Mouse (Mus musculus) right cerebral cortex, postnatal 25 days (tissue): ENCODE results near the gene Atp13a5.

Experiments used
- DNase-seq: peaks from one replicate; pipeline ENCODE4 v3.0.0; 2022

Gene Atp13a5

DNA sequence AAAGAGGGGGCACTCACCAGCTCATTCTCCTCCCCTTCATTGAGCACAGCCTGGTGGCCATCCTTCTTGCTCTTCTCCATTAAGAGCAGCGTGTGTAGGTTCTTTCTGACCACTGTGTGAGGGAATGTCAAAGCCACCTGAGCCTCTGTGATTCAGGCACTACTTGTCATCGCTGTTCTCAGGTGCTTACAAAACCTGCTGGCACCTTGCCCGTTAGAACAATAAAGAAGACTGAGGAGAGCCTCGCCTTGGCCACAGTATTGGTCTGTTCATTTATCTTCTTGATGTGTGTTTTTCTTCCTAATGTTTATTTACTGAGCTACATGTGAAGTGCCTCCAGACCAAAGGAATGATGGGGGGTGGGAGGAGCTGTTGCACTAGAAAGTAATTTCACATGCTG is at the start of gene Atp13a5:
TSS of gene Atp13a5 (minus strand) at position 275 of the 400 bp plus-strand sequence.
- DNase-seq: no peak

DNA sequence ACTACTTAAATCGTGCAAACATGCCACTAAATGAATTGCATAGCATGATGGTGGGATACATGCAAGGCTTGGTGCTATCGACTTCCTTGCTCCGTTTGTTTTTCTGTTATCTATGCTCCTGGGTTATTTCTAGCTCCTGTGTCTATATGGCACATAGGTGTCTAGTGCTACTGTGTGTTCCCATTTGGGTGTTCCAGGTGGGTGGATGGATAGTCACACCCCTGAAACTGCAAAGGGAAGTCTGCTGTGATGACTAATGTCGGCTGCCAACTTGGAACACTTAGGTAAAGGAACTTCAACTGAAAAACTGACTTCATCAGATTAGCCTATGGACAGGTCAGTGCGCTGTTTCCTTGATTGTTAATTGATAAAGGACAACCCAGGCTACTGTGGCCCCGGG is 36.3 kb upstream of the Atp13a5 start:
- peak; percentile 35 for DNase-seq

DNA sequence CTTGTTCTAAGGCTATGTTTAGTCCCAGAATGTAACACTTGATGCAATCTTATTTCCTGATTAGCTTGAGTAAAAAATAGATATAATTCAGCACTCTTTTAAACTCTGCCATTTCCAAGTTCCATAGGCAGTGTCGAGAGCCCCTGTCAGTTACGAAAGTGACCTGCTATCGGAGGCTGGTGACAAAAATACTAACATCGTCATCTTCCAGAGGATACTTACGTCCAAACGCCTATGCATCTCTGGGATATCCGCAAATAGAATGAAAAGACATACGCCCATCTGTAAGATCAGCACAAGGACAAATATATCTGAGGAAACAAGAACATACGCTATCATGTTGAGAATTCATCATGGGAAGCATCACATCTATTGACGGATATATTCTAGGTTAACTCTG is 28.8 kb upstream of the Atp13a5 start:
- DNase-seq: no peak

DNA sequence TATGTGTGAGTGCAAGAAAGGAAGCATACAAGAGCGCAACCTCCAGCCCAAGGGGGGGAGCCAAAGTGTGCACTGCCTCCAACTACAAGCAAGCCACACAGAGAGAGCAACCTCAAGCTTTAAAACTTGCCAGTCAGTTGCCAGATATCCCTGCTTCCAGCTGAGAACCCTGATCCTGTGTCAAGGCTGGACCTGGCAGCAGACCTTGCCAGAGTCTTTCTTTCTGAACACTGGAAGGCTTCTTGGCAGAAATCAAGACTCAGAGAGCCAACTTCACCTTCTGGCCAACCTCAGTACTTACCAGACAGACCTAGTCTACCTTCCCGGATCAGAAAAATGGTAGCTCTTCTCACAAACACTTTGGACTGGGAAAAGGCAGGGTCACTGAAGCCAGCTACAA is 20.5 kb upstream of the Atp13a5 start:
- DNase-seq: no peak

DNA sequence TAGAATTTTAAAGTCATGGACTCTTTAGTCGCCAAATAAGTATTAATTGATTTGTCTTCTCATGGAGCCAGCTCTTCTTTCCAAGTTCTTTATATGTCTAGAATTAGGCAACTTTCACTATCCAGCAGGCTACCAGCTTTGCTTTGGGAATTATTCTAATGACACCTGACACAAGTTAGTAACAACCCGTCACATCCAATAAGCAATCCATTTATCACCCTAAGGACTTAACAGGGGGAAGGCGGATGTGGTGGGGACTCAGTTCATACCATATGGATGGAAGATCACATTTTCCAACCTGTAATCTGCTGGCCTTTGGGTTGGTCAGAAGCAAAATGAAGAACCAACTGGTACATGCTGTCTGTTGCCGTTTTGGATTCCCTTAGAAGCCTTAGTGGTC is 6.2 kb upstream of the Atp13a5 start:
- DNase-seq: no peak

DNA sequence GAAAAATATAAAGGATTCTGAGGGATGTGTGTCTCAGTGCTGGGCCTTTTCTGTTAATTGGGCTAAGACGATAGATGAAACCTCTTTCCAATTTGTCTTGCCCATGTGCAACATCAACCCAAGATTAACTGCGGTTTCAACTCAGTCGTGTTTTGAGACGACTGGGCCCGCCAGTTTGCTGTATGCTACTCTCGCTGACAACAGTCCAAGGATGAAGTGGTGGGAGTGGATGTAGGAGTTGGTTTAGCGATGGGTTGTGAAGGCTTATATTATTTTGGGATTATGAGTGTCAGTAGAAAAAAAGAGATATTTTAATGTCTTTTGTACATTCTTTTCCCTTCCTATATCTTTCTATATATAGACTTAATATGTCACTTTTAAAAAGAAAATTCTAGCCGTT is 3.9 kb downstream of the Atp13a5 start:
- DNase-seq: peak; percentile 23

DNA sequence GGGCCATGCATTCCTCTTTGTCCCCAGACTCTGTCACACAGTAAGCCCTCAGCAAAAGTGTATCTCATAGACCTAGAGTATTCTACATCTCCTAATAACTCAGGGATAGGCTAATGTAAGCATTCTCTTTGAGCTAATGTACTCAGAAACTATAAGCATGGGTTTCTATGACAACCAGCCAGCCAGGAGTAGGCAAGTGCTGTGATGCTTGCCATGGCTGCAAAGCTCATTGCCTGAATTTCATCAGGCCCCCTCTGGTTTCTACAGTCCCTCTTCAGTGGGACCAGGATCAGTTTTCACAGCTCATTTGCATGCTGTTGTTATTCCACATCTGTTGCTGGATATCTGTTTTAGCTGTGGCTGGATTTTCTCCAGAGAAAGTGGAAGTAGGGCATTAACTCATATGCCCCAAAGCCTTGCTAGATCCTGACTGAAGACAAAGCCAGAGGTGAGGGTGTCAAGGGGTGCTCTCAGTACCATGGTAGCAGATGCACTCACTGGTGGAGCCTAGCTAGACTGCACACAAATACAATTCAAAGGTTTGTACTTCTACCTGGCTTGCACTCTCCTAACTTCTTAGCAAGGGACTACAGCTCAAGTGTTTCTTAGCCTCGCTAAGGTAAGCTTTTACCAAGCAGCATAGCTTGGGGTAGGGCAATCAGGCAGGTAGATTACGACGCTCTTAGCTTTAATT is 47.0 kb downstream of the Atp13a5 start:
- peak; percentile 22 for DNase-seq

DNA sequence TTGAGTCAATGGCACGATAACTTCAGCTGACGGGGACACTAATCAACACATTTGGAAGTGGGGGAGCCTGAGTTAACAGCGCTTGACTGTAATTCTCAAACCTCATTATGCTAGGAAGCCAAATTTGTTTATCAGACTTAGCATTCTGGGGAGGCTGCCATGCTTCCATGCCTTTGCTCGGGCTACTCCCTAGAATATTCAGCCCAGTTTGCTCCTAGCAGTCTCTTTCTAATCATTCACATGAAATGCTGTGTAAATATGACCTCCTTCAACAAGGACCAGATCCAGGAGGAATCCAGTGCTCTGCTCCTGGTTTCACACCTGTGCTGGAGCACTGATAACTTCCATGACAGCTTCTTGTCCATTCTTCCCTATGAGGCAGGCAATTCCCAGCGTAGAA is 47.6 kb downstream of the Atp13a5 start:
- DNase-seq: no peak

DNA sequence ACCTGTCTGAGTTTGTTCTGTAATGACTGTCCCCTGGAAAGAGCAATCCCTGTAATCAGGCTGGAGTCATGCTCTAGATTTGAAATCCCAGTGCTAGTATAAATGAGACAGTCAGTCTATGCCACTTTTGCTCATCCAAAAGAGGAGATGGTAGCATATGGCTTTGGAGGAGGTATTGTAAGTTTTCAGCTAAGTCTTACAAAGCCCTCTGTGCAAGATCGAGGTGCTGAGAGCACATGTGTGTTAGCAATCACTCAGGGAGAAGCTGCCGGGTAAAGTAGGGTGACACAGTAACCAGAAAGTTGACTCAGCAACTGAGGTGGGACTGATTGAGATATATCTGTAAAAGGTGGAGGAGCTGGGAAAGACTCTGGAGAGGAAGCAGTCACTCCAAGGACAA is 49.3 kb downstream of the Atp13a5 start:
- no peak for DNase-seq

DNA sequence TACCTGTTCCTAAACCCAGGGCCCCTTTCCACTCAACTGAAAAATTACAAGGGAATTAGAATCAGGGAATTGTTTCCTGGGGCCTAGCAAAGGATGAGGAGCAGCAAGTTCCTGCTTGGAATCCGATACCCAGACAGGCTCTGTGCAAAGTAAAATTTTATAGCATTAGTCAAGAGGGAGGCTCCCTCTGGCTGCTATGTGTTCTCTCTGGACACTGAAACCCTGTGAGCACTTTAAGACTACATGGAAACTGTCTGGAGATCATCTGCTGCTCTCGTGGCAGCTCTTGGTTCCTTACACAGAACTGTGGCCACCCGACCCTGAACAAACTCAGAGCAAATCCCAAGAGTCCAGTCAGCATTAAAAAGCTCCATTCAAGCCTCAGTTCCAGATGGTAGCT is 50.6 kb downstream of the Atp13a5 start:
- no peak for DNase-seq

DNA sequence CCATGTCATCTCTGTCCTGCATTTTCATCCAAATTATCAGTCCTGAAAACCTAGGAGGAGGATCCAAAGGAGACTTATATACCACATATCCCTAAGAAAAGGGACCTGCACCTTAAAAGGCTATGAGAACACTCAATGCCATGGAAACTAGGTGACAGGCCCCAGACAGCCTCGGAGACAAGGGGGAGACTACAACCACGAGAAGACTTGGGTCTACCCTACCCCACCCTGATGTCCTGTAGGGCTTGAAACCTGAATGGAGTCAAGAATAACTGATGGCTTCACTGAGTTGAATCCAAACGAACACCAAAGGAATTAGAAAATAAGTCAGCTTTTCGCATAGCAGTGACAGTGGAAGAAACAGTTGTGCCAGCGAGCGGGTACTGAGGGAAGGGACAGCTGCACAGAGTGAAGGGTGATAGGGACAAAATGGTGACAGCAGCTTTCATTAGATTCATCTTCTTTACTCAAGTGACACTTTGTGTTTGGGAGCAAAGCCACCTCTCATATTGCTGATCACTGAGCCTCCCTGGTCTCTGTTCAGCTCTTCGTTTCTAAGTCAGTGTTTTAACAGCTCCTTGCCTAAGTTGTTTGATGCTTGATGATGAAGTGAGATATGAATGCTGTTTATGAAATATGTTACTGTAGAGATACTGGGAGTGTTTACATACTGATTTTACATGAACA is 53.2 kb downstream of the Atp13a5 start:
- no peak for DNase-seq

DNA sequence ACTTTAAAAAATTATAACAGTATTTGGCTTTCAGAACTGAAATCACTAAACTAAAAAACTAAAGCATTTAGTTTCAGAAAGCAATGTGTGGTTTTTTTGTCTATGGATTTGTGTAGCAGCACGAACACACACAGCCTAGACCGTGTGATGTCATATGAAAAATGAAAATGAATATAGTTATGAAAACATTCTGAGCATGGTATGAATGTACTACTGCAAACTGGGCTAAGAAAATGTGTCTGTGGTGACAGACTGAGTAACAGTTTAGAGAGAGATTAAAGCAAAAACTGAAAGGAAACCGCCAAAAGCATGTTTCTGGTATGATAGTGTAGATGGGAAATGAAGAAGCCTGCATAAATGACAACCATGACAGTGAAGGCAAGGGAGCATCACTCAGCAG is 57.8 kb downstream of the Atp13a5 start:
- DNase-seq: no peak

DNA sequence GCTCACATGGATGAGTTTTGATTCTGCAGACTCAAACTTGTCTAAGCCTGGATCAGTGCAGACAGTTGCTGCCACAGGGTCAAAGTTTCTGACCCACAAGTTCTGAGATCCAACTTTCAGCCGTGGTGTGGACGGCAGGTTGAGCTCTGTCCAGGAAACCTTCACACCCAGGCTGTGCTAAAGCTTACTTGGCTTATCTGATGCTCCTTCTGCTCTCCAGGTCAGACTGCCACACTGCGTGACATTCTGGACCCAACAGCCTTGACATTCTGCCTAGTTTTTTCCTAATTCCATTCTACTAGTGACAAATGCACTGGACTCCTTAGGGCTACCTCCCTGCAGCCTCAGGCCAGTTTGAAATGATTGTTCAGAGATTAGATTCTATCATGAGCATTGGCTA is 63.1 kb downstream of the Atp13a5 start:
- no peak for DNase-seq

DNA sequence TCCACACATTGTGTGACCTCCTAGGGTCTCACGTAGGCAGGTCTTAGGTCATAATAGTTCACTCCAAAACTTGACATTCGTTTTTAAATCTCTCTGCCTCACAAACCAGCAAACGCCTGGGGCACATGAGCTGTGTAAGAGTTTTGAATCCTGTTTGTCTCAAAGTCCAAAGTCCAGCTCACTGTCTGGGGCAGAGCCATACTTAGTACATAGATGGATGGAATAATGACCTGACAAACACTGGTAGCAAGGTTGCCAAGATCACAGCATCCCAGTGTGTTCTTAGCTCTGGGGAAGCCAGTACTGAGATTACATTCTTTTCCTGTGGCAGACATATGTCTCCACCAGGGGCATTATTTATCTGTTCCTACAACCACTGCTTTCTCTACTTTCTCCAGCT is 63.5 kb downstream of the Atp13a5 start:
- DNase-seq: no peak

DNA sequence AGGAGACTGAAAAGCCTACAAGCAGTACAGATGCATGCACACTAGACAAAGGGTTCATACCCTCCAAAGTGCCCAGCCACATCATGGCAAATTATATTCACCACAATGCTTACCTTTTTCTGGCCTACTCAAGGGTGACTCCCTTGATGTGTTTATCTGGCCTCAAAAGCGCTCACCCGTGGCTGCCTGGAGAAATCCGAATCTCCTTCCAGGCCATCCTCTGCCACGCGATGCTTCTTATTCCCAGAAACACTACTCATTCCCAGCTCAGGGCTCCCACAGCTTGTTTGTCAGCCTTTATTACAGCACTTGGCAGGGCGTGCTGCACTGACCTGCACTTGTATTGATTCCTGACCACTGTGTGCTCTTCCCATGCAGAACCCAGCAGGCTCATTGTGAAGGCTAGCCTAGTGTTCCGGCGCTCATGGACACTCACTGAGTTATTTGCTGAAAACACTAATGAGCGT is 80.9 kb downstream of the Atp13a5 start:
- DNase-seq: no peak

DNA sequence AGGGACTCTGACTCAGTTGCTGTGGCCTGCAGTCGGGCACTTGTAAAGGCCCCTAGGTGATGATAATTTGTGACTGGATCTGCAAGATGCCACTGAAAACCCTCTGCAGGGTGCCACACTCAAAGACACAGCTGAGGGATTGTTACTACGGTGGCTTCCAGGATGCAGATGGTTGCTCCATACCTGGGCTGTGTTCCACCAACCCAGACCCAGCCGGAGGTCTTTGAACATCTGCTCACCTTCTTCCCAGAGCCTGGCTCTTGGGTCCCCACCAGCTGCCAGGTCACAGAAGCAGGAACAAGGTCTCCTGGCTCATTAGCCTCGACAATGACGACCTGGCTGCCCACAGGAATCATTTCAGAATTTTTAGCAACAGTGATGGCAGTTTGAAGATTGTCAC is 97.8 kb downstream of the Atp13a5 start:
- DNase-seq: no peak

DNA sequence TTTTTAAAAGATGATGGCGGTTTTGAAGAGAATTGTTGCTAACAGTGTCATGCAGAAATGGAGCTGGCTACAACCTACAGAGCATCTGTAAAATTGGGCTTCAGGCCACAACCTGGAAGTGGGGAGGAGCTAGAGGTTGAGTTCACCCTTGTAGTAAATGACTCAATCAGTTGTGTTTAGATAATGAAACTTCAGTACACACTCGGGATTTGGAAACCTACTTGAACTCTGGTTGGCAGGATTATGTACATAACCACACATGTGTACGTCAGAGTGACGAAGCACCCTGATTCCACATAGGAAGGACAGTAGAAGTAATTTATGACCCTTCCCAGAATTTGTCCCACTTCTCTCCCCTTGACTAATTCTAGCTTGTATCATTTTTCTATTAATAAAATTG is 124.2 kb downstream of the Atp13a5 start:
- no peak for DNase-seq

DNA sequence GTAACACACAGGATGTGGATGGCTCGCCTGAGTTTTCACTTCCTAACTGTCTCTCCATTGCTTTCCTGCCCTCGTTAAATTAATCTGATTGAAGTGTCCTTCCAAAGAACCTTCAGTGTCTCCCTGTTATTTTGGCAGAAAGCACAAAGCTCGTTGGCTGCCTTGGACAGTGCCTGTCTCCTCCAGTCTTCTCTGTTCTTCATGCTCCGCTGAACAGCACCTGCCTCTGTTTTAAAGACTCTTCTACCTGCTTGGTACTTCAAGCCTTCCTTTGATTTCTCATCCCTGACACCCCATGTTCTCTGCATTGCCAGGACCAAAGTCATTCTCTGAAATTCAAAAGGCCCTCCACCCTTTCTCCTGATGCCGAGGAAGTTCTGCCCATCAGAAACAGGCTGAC is 142.6 kb downstream of the Atp13a5 start:
- no peak for DNase-seq

DNA sequence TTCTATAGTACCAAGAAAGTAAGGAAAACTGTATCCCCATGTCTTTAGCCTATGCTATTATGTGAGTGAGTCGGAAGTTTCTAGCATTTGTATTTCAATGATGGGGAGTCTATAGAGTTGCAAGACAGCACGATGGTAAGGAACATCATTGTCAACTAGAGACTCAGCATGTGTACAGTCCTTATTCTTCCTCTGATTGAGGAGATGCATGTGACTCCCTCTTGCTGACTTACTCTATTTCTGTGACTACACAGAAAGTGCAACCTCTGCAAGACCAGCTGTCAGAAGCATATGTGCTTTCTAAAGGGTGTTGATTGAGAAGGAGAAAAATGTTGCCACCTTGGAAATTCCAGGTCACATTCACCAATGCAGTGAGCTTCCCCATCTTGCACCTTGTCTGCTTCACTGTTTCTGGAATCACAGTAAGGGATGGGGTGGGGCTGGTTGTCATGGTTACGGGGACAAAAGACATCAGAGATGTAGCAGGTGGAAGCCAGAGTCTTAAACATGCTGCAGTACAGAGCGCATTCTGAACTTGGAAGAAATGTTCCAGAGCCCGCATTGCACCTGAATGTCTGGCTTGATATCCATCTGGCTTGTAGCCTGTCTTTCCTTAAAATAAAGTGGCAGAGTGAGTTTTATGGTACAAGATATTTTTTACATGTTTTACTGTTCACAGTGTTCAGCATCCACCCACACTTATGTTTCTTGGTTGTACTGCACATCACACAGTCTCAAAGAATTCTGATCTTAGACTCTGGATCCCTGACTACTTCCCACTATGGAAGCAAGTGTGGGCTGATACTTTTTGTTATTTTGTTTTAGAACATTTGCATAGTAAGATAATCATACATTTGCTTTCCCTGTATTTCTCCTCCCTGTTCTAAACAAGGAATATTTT is 161.9 kb downstream of the Atp13a5 start:
- DNase-seq: peak; percentile 65

DNA sequence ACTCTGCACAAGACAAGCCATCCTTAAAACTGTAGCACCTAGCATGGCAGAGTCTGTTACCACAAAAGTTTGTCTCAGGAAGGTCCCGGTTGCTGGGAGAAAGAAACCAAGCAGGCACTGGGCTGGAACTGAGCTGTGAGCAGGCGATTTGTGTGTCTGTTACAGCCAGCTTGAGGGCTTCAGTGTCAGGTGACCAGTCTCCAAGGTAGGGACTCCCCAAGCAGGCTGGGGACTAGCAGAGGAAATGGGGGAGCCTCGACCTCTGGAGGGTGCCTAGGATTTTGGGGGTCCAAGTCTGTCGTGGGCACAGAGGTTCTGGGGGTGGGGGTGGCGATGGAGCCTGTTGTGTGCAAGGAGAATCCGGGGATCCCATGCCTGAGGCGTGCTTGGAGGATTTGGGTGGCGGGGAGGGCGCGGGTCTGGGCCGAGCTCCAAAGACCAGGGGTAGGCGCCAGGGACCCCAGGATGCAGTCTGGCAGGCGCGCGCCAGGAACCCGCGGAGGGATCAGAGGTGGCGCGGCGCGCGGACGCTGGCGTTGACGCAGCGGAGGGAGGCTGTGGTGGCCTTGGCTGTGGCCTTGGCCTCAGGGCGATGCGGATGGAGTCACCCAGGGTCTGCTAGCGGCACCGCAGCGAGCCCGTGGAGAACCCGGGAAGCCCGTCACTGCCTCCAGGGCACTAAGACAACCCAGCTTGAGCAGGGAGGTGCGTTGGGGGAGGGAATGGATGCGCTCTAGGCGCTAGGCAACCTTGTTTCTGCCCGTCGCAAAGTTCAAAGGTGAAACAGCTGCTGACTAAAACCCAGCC is 168.7 kb downstream of the Atp13a5 start, which contains the start of gene Hrasls:
TSS of gene Hrasls (plus strand) at position 91 of the 807 bp plus-strand sequence.
- peak; percentile 55 for DNase-seq

DNA sequence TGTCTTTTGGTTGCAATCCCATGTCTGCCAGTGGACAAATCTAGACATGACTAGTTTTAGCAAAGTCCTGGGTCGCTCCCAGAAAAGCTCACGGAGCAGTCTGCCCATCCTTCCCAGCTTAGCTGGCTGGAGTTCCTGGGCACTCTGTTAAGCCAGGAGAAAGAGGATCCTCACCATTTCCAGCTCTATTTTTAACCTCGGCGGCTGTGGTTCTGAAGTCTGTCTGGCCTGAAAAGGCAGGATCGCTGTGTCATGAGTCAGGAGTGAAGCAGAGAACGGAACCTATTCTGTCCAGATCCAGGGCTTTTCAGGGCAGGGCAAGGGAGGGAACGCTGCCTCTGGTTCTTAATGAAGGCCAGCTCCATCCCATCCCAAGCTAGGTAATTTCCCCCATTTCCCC is 169.7 kb downstream of the Atp13a5 start:
- no peak for DNase-seq

DNA sequence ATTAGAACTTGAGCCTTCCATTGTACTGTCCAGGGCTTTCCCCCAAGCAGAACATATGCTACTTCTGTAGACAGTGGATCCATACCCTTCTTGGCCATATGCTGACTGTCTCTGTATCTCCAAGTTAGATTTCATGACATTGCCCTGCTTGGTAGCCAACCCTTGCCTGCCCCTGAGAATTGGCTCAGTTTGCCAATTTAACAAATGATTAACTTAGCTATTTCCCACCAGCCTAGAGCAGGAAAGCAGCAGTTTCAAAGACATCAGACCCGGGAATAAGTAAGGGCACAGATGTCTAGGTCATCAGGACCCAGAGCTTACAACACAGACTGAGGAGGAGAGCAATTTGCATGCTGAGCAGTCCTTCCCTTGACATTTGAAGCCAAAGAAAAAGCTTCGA is 173.0 kb downstream of the Atp13a5 start:
- DNase-seq: no peak

DNA sequence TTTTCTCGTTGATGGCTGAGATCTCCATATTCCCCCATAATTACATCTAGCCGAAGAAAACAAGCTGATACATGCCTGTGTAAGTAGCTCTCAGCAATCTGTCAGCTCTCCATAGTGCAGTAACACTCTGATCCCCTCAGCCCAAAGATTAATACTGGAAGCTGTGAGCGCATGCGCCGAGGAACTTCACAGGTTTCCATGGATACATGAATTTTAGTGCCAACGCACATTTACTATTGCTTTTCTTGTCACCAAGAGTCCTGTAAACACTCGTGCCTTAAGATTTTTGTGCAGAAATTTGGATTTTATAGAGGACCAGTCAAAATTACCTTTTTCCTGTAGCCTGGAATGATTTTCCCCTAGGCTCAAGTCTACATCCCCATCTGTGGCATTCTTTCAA is 173.7 kb downstream of the Atp13a5 start:
- peak; percentile 48 for DNase-seq
